Mouse (Mus musculus) megakaryocyte, embryonic 14.5 days (primary cell): ENCODE data around the gene Il1rap.

Source experiments
- FLI1 ChIP-seq: IDR thresholded peaks from 2 replicates; pipeline ENCODE4 v1.6.1; 2012; ENCODE audit warnings: low read length, inconsistent platforms, mixed read lengths
- GATA1 ChIP-seq: IDR thresholded peaks from 3 replicates; pipeline ENCODE4 v1.6.1; 2012; ENCODE audit warnings: mixed read lengths, low read length, inconsistent platforms, borderline replicate concordance

DNA sequence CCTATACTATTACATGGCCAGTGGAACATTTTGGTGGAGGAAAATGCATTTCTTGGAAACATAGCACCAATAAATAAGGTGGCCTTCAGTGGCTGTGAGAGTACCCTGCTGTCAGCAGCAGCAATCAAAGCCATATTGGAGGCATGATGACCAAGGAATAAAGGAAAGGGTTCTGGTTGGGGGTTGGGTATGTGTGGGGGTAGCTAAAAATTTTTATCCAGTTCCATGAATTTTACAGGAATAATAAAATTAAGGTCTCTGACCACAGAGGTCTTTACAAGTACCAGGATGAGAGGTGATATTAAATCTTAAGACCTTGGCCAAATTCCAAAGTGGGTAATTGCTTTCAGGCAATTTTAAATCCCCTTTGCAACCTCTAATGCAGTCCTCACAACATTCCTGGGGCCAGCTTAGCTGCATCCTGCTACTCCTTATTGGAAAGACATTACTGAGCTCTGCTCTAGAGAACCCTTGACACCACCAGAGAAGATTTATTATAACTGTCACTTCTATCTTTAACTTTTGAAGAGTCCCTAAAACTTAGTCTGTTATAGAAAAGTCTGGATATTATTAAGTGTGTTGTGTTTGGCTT is 12.0 kb upstream of the Il1rap start:
- TF ChIP-seq FLI1 (no peak), GATA1 (no peak)
